Mouse (Mus musculus) limb, embryonic 15.5 days (tissue): ENCODE results near the gene Gpr82. TPM values are rescaled to one million over a fixed set of nuclear protein-coding genes. Genes with fewer than 3 reads are reported as not detected.

Experiments used
- ATAC-seq: fragments of 200-750 bp; cut with Nextera tagmentation; 2 replicates; pipeline ENCODE4 v1.8.0; 2017; ENCODE audit warnings: low read depth, moderate TSS enrichment; ENCODE audit not compliant: insufficient number of reproducible peaks, low FRiP score, low TSS enrichment
- H3K27ac ChIP-seq: fragments of 300-500 bp; sonication (generic); 2 replicates; pipeline ENCODE4 v1.5.1; 2015; ENCODE audit warnings: moderate library complexity, mild to moderate bottlenecking, inconsistent platforms
- H3K27me3 ChIP-seq: fragments of 300-500 bp; sonication (generic); 2 replicates; pipeline ENCODE4 v1.6.1; 2015; ENCODE audit warnings: inconsistent platforms
- H3K36me3 ChIP-seq: fragments of 300-500 bp; sonication (generic); 2 replicates; pipeline ENCODE4 v1.6.1; 2015; ENCODE audit warnings: inconsistent platforms
- H3K4me1 ChIP-seq: fragments of 300-500 bp; sonication (generic); 2 replicates; pipeline ENCODE4 v1.6.1; 2015; ENCODE audit warnings: inconsistent platforms
- H3K4me2 ChIP-seq: fragments of 300-500 bp; sonication (generic); 2 replicates; pipeline ENCODE4 v1.6.1; 2015; ENCODE audit warnings: mild to moderate bottlenecking, inconsistent platforms
- H3K4me3 ChIP-seq: fragments of 300-500 bp; sonication (generic); 2 replicates; pipeline ENCODE4 v1.5.1; 2015; ENCODE audit warnings: mild to moderate bottlenecking, inconsistent platforms
- H3K9ac ChIP-seq: fragments of 300-500 bp; sonication (generic); 2 replicates; pipeline ENCODE4 v1.6.1; 2015; ENCODE audit warnings: inconsistent platforms
- H3K9me3 ChIP-seq: fragments of 300-500 bp; sonication (generic); 2 replicates; pipeline ENCODE4 v1.6.1; 2016; ENCODE audit warnings: inconsistent platforms
- WGBS: fragments of 180-500 bp; shearing (Covaris S2); methylation state at CpG from one replicate; pipeline ENCODE4 v1.1.7; 2015; 5-methylcytosine and 5-hydroxymethylcytosine counted together
- microRNA-seq: library from miRNA; unstranded; fragments of <30 nt; microRNA quantifications from one replicate; pipeline ENCODE4, GENCODE M21; 2016
- polyA plus RNA-seq: library from polyadenylated mRNA; unstranded; fragments of >200 nt; fragmentation: Nextera tagmentation; extraction: Ambion mirVana; gene quantifications from 2 replicates; pipeline ENCODE4 v1.2.1, GENCODE M21; 2015

The Gpr82 gene
- polyA plus RNA-seq, 1 experiment from 2014 or later = 0.41 TPM

DNA sequence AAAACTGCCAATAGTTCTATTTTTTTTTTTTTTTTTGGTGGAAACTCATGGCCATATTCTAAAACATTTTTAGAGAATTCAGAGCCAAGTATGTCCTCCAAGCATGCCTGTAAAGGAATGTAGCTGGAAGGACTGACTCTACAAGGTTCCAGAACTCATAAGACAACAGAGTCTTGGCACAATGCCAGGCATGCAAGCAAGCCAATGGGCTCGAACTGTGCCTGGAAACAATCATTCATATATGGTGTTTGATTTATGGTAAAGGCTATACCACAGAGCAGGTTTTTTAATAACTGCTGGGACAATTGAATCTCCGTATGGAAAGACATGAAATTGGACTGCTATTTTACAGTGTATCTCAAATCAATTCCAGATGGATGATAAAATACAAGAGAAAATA, 43.9 kb downstream of the Gpr82 start:
- whole genome bisulfite sequencing = 21% methylated on average over 2 of the region's 2 CpGs
- Histone ChIP-seq H3K36me3 (no peaks in the 10 kb centered on the region), H3K27ac (no peak overlapping the region), H3K9me3 (no peaks in the 10 kb centered on the region), H3K9ac (no peak overlapping the region), H3K4me2 (no peak overlapping the region), H3K27me3 (no peaks in the 10 kb centered on the region), H3K4me3 (no peak overlapping the region), H3K4me1 (no peaks in the 10 kb centered on the region)
- peak; percentile 78; the same call in 1 of the 2 replicates for ATAC-seq

GRCm38 (mm10) chrX:13710174-13710573, 49.0 kb downstream of the Gpr82 start:
- H3K4me2 ChIP-seq = no peak overlapping the region
- no peaks in the 10 kb centered on the region for H3K9me3 ChIP-seq
- H3K9ac ChIP-seq = no peak overlapping the region
- H3K4me3 ChIP-seq = no peak overlapping the region
- no peaks in the 10 kb centered on the region for H3K36me3 ChIP-seq
- no peaks in the 10 kb centered on the region for H3K27me3 ChIP-seq
- ATAC-seq = no peak
- no peak overlapping the region for H3K27ac ChIP-seq
- no peaks in the 10 kb centered on the region for H3K4me1 ChIP-seq
- WGBS = 30% methylated on average over 2 of the region's 2 CpGs

Small RNA genes within 50 kb of the gene (microRNA-seq; reads per million reads assigned to microRNA genes)
- gene Gm25246 = not detected

Other genes starting within 250 kb of the Gpr82 start
- gene Nyx, start 195.3 kb upstream of the Gpr82 start, polyA plus RNA-seq = 0.04 and 0.07 TPM in 2 replicates
- 3.1 and 3.6 TPM in 2 replicates for gene Gpr34, start 29.3 kb upstream of the Gpr82 start, polyA plus RNA-seq
- gene Cask, start 190.0 kb downstream of the Gpr82 start, polyA plus RNA-seq = 16.1 and 18.9 TPM in 2 replicates